Mouse (Mus musculus): ENCODE data around the gene Col4a2.

The Col4a2 gene

DNA sequence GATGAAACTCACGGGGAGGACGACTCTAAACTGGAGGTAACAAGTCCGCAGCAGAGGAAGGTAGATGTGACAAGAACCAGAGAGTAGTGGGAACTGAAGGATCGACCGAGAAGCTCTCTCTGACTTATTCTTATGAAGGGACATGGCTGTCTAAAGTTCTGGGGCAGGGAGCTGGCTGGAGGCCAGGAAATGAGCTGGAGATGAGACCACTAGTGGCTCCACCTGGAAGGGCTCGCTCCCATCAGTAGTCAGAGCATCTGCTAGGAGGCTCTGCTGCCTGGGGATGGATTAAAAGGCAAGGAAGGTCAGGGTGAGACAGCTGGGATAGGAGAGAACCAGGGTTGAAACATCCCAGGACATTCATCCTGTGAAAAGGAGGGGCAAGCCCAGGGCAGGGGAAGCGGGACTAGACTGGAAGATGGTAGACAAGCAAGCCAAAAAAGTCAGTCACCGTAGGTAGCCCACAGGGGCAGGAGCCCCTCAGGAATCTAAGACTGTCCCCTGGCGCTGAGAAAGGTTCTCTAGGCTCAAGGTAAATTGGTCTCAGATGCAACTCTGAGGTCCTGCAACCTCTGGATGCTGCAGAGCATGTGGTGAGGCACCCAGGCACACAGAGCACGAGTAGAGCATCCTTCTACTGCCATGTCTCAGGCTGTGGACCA lies 16.2 kb upstream of the Col4a2 start:
- no peak for DNase-seq (ENCODE audit: low read depth in 1 of 2, low spot score in 2 of 2)

DNA sequence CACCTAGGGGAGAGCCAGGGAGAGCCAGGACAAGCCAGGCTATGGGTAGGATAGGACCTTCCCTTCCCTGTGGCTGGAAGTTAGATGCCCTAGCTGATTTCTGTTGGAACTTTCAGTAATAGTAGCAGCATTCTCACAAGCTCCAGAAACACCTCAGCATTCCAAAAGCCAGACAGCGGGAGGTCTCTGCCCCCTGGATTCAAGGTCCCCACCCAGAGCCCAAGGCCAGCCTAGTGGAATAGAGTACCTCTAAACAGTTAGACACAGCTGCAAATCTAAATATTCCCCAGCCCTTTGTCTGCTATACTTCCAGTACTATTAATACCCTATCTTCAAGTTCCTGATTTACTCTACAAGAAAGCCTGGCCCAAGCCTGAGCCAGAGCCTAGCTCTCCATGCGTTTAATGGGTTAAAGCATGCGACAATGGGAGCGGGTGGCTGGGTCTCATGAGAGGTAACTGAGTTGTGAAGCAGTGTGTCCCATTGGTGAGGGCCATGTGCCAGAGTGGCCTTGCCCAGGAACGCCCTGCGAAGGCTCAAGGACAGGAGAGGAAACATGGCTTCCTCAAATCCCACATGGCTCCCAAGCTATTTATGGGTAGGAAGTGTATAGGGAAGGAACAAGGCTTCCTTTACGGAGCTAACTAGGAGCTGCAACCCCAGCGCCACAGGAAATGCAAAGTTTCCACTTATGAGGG lies 15.3 kb upstream of the Col4a2 start:
- DNase-seq (ENCODE audit: low read depth in 1 of 2, low spot score in 2 of 2), result no peak

DNA sequence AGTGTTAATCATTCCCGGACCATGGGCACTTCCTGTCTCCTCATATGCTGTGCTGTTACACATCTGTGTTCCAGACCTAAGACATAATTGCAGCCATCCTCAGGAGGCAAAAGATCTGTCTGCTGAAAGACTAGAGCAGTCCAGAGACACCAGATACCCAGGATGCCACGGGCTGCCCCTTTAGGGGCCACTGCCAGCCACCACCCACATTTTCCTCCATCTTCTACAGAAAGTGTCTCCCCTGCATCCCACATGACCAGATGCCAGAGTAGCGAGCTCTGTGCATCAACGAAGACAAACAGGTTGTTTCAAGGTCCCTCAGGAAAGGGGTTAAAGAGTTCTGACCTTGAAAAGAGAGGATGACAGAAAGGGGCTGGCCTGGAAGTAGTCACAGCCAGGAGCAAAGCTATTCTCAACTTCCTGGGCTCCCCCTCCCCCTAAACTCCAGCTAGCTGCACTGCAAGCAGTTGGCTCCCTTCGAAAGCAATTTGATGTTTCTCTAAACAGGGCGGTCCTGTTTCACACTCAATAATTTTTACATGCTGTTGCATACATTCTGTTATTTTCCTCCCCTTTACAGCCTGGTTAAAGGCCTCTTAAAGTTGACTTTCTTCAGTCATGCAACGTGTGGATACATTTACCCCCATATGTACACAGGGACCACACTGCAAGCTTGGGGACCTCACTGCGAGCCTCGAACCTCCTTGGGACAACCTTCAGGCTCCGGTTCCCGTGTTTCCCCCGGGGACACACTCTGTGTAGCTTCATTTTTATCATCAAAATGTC lies 13.9 kb upstream of the Col4a2 start:
- DNase-seq (ENCODE audit: low read depth in 1 of 2, low spot score in 2 of 2), result no peak

DNA sequence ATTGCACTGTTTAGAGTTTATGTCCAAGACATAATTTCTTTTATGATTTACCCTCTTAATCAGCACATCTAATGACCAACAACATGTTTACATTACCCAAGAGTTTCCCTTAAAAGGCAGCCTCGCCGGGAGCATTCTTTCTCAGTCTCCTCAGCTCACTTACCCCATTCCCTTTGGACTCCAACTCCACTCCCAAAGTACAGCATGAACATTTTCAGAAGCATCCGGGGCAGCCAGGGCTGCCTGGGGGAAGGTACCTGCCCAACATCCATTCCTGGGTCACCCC lies 13.3 kb upstream of the Col4a2 start:
- DNase-seq (ENCODE audit: low read depth in 1 of 2, low spot score in 2 of 2), result no peak

DNA sequence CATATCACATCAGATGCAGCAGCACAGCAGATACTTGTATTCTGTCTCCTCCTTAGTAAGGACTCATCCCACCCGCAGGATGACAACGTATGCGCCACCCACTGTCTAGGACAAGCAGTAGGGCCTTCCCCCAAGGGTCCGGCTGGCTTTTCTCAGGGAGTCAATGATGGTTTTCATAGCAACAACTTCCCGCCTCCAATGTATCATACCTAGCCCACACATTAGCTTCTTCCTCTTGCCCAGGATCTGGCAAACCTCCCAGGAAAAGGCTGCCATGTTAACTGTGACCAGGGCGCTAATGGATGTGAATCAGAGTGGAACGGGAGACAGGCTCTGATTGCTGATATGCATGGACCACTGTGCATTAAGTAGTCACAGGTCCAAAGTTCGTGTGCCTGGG lies 12.2 kb upstream of the Col4a2 start:
- no peak for DNase-seq (ENCODE audit: low read depth in 1 of 2, low spot score in 2 of 2)

DNA sequence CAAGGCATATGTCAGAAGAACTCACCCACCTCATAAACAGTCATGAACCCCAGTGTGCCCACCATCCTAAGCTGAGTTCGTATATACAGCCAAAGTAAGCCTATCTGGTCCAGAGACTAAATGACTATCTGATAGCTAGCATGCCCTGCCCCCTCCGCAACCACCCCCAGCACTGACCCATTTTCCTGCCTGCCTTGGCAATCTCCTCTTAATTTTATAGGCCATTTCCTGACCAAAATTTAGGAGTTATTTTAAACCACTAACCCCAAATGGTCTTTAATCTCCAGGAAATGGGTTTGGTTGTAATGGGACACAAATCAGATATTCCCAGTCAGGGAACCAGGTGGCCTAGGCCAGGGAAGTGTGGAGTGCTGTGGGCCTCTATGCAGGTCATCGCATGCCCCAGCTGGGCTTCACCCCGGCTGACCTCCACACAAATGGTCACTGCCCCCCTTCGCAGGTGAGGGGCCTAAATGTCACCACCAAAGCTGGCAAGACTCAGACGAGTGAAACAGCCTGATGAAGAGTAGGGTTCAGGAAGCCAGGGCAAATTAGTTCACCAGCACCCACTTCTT lies 8.5 kb upstream of the Col4a2 start:
- DNase-seq (ENCODE audit: low read depth in 1 of 2, low spot score in 2 of 2), result no peak

DNA sequence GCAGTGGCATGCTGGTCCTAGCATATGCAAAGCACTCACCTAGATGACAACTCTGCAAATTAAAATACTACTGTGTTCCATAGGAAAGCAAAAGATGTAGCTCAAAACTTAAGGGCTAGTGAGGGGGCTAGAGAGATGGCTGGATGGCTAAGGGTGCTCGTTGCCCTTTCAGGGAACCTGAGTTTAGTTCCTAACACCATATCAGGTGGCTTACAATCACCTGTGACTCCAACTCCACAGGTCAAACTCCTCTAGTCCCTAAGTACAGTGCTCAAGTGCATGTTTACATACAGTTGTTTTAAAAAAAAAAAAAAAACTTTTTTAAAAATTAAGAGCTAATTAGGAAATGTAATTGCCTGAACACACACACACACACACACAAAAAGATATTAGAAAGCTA lies 7.1 kb upstream of the Col4a2 start:
- no peak for DNase-seq (ENCODE audit: low read depth in 1 of 2, low spot score in 2 of 2)

DNA sequence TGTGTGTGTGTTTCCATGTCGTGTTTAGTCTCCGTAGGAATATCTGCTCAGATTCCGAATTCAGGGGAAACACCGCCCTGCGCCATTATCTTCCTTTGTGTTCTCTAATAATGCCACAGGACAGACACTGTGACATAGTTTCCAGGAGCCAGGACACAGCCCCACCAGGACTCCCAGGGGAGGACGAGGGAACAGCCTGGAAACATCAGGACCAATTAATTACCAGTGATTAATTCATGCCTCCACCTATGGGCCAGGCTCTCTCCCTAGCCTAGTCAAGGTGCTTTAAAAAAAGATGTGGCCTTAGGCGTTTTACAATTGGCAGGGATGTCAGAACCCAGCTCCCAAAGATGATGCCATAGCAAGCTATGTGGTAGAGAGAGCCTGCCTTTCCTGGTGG lies 5.2 kb upstream of the Col4a2 start:
- DNase-seq (ENCODE audit: low read depth in 1 of 2, low spot score in 2 of 2), result no peak

DNA sequence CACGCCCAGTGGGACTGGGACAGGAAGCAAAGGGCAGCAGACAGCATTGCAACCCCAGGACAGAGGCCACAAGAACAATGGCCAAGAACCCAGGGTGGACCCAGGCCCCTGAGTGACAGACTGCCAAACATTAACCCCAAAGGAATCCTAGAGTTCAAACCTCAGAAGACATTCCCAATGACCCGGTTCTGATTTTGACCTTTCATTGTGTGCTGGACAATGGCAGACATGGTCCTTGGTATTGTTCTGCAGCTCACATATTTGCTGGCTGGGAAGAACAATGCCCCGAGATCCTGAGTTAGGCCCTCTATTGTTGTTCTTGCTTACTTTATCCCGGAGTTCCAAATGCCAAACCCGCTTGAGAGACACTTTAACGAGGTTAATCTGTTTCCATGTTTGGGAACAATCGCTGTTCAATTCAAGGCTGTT lies 4.0 kb upstream of the Col4a2 start:
- no peak for DNase-seq (ENCODE audit: low read depth in 1 of 2, low spot score in 2 of 2)

DNA sequence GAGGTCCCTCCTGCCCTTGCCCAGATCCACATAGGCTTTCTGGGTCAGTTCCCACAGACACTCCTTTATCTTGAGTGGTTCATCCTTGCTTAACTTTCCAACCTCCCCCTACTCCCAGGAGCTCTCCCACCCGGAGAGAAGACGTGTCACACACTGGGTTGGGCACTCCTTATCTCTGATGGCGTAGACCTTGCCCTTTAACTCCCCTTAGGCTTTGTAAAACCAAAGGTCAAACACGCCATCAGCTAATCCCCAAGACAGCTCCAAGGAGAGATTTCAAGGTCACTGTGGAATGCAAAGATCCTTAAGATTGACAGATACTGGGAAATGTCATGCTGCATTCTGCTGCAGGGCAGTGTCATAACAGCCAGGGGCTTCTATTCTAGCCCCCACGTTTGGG lies 3.4 kb upstream of the Col4a2 start:
- DNase-seq (ENCODE audit: low read depth in 1 of 2, low spot score in 2 of 2), result no peak

DNA sequence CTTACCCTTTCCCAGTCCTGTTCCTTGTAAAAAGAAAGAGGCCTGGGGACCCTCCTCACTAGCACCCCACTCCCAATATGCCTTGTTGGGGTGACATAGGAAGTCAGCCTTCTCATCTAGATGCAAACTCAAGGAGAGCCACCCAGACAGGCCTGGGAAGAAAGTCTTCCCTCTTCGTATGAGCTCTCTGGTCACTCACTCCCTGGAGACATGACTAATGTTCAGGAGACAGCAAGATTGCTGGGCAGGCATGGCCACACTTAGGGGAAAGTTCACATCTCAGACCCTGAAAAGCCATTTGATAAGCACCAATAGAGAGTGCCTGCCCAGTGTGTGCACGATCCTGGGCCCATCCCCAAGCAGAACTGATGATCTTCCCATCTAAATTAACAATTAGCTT lies 2.6 kb upstream of the Col4a2 start:
- DNase-seq (ENCODE audit: low read depth in 1 of 2, low spot score in 2 of 2), result no peak

DNA sequence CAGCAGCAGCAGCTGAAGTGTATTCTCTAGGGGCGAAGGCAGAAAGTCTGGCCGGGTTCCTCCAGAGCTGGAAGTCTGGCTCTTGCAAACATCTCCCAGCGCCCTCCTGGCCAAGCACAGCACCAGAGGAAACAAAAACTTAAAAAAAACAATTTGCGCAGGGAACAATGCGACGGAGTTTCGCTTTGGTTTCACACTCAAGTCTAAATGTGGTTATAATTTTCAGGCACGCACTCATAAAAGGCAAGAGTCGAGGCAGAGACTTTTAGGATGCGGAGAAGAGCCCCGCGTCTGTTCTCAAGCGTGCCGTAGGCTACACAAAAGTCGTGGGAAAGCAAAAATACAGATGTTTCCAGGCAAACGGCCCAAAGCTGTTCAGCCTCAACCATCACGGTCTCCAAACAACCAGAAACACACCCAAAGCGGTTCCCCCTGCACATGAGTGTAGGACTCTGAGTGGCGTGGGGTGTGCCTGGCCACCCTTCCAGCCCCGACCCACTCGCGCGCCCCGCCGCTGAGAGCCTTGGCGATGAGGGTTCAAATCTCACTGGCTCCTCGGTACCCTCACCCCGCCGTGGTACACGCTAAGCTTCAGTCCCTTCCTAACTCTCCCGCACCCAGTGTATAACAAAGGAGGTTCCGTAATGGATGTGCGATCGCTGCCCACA lies 790 bp upstream of the Col4a2 start:
- no peak for DNase-seq (ENCODE audit: low read depth in 1 of 2, low spot score in 2 of 2)

DNA sequence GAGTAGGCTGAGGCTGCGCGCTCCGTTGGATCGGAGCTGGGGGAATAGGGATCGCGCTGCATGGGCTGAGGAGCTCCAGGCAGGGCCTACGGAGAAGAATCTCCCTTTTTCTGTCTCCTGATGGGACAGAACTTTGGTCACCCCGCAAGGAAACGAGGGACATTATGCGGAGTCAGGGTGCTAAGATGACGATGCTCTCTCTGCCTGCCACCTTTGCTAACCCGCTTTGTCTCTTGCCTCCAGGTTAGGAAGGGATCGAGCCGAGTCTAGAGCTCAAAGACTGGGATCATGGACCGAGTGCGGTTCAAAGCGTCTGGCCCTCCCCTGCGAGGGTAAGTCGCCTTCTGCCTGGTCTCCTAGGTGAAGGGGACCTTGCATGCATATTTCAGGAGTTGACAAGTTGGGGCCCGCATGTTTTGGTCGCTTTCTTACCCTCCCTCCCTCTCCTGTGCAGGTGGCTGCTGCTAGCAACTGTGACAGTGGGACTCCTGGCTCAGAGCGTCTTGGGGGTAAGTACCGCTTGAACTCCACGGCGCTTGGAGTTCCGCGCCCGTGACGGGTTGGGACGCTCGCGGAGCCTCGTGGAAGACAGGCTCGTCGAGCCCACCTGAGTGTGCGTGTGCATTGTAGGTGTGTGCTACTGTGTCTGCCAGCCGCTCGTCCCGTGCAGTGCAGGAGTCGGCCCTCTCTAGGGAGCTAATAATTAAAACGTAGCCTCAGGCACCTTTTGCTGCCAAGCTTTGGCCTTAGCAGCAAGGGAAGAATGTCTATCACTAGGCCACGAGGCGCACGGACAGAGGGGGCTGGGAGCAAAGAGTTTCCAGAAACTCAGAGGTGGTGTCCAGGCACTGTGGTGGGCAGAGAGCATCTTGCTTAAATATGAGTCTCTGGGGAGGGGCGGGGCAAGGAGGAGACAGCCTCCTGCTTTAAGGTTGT lies 839 bp downstream of the Col4a2 start:
- DNase-seq (ENCODE audit: low read depth in 1 of 2, low spot score in 2 of 2), result no peak

DNA sequence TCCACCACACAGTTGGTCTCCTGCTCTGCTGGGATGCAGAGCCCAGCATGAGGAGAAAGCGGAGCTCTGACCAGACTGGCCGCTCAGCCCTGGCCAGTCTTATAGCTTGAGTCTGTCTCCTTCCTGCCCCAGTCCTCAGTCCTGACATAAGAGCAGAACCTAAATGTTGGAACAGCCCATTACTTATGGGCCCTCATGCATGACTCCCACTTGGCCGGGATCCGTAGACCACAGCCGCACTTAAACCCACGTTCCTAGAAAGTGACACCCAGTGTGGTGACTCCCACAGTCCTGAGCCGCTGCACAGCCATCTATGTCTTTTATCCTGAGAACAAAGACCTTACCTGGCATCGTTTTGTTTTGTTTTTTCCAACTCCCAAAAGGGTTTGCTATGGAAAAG lies 2.0 kb downstream of the Col4a2 start:
- DNase-seq (ENCODE audit: low read depth in 1 of 2, low spot score in 2 of 2), result no peak

DNA sequence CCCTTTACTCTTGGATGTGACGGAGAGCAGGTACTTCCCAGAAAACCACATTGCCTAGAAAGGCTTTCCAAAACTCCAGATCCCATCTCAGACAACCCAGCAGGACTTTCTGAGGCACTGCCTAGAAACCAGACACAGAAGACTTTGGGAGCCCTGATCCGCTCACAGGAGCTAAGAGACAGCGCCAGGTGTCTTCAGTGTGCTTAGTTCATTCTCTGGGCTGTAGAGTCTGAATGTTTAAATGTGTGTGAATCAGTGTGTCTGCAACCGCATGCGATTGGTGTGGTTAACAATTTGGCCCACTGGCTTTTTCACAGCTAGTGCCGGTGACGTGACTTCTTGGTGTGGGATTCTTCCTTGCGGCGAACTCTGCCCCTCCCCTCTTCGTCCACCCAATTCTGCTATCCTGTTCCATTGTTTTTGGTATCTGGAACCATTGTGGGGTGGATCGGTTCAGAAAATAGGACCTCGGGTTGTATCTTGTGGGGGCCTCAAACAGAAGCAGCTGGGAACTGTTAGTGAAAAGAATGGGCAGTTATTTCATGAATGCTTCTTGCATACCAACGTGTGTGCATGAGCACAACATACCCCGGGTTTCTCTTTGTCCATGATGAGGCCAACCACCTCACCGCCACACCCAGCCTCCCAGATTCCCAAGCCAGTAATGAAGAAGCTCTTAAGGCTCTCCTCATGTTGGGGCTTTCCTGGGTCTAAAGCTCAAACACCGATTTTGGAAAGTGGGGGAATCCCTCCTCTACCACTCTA lies 2.8 kb downstream of the Col4a2 start:
- DNase-seq (ENCODE audit: low read depth in 1 of 2, low spot score in 2 of 2), result no peak

DNA sequence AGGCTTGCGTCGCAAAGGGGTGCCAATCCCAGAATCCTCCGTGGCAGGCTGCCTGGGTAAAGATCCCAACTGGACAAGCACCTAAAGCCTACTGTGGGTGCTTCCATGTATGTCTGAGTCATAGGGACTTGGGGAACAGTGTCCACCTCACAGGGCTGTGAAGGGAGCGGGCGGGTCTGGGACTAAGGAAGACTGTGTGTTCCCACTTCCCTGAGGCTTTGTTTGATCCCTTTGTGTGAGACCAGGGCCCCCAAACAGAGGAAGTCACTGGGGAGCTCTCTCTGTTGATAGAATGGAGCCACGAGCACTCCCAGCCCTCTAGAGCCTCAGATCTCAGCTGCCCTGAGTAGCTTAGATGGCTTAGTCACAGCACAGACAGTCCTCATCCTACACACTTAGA lies 3.5 kb downstream of the Col4a2 start:
- DNase-seq (ENCODE audit: low read depth in 1 of 2, low spot score in 2 of 2), result no peak

DNA sequence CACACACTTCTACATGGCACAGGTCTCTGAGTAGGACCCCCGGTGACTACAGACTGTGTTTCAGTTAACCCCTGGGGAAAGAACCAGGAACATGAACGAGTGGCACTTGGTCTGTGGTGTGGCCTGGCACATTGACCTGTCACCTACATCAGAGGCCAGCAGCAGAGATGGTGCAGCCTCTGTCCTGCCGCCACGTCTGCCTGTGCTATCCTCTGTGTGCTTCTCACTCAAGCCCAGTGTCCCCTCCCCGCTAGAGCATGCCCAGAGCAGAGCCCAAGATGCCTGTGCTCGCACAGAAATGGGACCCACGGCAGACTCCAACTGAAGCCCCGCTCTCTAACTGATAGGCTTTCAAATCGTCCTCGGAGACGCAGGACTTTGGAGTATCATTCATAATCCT lies 6.8 kb downstream of the Col4a2 start:
- no peak for DNase-seq (ENCODE audit: low read depth in 1 of 2, low spot score in 2 of 2)

DNA sequence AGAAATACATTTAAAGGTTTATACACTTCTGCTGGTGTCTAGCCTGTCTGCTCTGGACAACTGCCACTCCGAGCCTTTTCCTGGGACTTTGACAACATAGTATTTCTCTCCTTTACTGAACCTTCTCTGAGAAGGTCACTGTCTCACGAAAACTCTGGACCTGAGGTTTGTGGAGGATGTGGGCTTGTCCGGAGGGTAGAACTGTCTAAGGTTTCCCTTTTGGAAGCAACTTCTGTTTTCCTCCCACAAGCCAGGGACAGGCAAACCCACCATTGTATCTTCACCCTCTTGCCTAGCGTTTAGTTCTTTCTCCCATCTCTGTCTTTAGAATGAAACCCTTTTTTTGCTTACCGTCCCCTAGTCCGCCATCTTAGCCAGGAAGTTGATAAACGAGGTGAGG lies 9.2 kb downstream of the Col4a2 start:
- DNase-seq (ENCODE audit: low read depth in 1 of 2, low spot score in 2 of 2), result no peak

DNA sequence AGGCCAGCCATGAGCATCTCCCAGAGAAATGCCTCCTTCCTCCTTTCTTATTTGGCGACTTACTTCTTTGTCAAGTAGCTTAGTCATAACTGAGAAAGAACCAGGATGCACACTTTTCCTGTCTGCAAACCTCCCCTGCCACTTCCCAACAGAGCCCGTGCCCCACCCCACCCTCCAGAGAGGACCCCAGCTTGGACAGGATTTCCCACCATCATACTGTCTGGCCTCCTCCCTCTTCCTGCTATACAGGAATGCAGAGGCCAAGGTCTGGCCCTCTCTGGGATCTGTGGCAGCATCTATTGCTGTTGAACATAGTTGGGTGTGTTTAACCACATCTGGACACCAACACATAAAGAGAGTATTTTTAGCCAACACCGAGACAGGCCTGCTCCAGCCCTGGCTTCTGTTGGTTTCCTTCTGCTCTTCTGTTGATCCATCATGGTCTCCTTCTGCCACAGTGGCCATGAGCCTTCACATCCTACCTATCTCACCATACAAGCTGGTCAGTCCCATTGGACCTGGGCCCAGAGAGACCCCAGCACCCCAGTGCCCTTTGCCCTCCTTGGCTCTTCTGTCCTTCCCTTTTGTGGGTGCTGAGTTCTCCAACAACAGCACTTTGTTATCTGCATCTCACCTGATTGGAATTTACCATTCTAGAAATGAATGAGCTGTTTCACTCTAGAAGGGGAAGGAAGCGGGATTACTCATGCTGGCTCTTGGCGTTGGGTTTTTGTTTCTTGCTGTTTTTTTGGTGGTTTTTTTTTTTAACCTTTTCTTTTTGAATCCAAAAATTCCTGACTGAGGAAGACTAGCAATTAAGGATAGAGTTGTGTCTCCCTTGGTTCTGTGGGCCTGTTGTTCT lies 10.3 kb downstream of the Col4a2 start:
- DNase-seq (ENCODE audit: low read depth in 1 of 2, low spot score in 2 of 2), result no peak
